Mouse (Mus musculus) gastrocnemius, adult 2 months (tissue): ENCODE measurements at regions not wholly inside any gene's neighbourhood (a gene's known extent, or its start where the extent isn't known, plus 50 kb on each side); places are given as distances from the start of the nearest gene placed in this dataset.
A peak's percentile ranks its signal among the peaks of the same experiment; 100 is the strongest.
"Not testable (repeated sequence)": the region's sequence is repeated elsewhere in the genome, so short reads cannot be mapped to it uniquely, and the experiment has no call there.

Experiments used
- DNase-seq: peaks from one replicate; pipeline ENCODE4 v3.0.0; 2022
- H3K27ac ChIP-seq: fragments of 200-600 bp; 2 replicates; pipeline ENCODE4 v1.8.1; 2022; ENCODE audit warnings: mild to moderate bottlenecking
- H3K4me3 ChIP-seq: fragments of 200-600 bp; 2 replicates; pipeline ENCODE4 v1.8.1; 2022; ENCODE audit warnings: mild to moderate bottlenecking, moderate library complexity
- CTCF ChIP-seq: fragments of 200-600 bp; IDR thresholded peaks from 2 replicates; pipeline ENCODE4 v1.8.1; 2022; ENCODE audit warnings: antibody characterized with exemption, mild to moderate bottlenecking, moderate library complexity
- intact Hi-C: fragments of 180-260 bp; cut with DNase I; formaldehyde crosslinking; loops from one replicate; pipeline ENCODE4 v1.15.1; 2025

GRCm38 (mm10) chr13:102022757-102023156 is 254.7 kb upstream of the Pik3r1 start:
- H3K4me3 ChIP-seq: no peak overlapping the region
- no peak for TF ChIP-seq CTCF
- H3K27ac ChIP-seq: no peak overlapping the region
- DNase-seq: no peak
- intact Hi-C loops: no loop called here

GRCm38 (mm10) chr13:102023624-102024023 is 255.6 kb upstream of the Pik3r1 start:
- no peak for TF ChIP-seq CTCF
- no peak for DNase-seq
- H3K27ac ChIP-seq: no peak overlapping the region
- H3K4me3 ChIP-seq: no peak overlapping the region
- intact Hi-C loops: no loop called here

- DNase-seq: no peak
- TF ChIP-seq CTCF: no peak
- Histone ChIP-seq H3K4me3 (no peak overlapping the region), H3K27ac (no peak overlapping the region)
- intact Hi-C loops: no loop called here
Measured at GRCm38 (mm10) chr13:102025138-102025537, 257.1 kb upstream of the Pik3r1 start.

- H3K27ac ChIP-seq, H3K4me3 ChIP-seq, intact Hi-C loops, DNase-seq: not testable (repeated sequence)
Measured at GRCm38 (mm10) chr13:102025547-102025946, 257.5 kb upstream of the Pik3r1 start.

GRCm38 (mm10) chr13:102031416-102031815 is 263.4 kb upstream of the Pik3r1 start:
- DNase-seq: peak; percentile 33
- intact Hi-C loops: no loop called here
- TF ChIP-seq CTCF: no peak
- Histone ChIP-seq H3K4me3 (no peak overlapping the region), H3K27ac (peak overlapping the region; percentile 57)

GRCm38 (mm10) chr13:102034484-102034883 is 266.5 kb upstream of the Pik3r1 start:
- intact Hi-C loops: no loop called here
- no peak overlapping the region for H3K27ac ChIP-seq
- H3K4me3 ChIP-seq: no peak overlapping the region

GRCm38 (mm10) chr13:102036001-102036400 is 268.0 kb upstream of the Pik3r1 start:
- TF ChIP-seq CTCF: no peak
- no peak overlapping the region for H3K4me3 ChIP-seq
- no peak overlapping the region for H3K27ac ChIP-seq
- intact Hi-C loops: no loop called here
- DNase-seq: no peak

More at GRCm38 (mm10) chr13:102034484-102034883, 266.5 kb upstream of the Pik3r1 start:
- TF ChIP-seq CTCF: no peak
- no peak for DNase-seq

- no peak for DNase-seq
- Histone ChIP-seq H3K4me3 (no peak overlapping the region), H3K27ac (no peak overlapping the region)
- TF ChIP-seq CTCF: no peak
- intact Hi-C loops: no loop called here
Measured at GRCm38 (mm10) chr13:102036819-102037624, 269.0 kb upstream of the Pik3r1 start.

- intact Hi-C loops: no loop called here
- Histone ChIP-seq H3K27ac (no peak overlapping the region), H3K4me3 (no peak overlapping the region)
- TF ChIP-seq CTCF: no peak
- no peak for DNase-seq
Measured at GRCm38 (mm10) chr13:102060213-102060612, 292.2 kb upstream of the Pik3r1 start.

GRCm38 (mm10) chr13:102064590-102065273 is 296.7 kb upstream of the Pik3r1 start:
- no peak for TF ChIP-seq CTCF
- intact Hi-C loops: no loop called here
- H3K4me3 ChIP-seq: no peak overlapping the region
- no peak overlapping the region for H3K27ac ChIP-seq
- peak; percentile 37 for DNase-seq

- TF ChIP-seq CTCF: no peak
- Histone ChIP-seq H3K27ac (no peak overlapping the region), H3K4me3 (no peak overlapping the region)
- intact Hi-C loops: no loop called here
- DNase-seq: no peak
Measured at GRCm38 (mm10) chr13:102065274-102065640, 297.2 kb upstream of the Pik3r1 start.

GRCm38 (mm10) chr13:102065796-102066195 is 297.8 kb upstream of the Pik3r1 start:
- Histone ChIP-seq H3K27ac (no peak overlapping the region), H3K4me3 (no peak overlapping the region)
- intact Hi-C loops: no loop called here
- TF ChIP-seq CTCF: no peak
- DNase-seq: no peak

GRCm38 (mm10) chr13:102070740-102071139 is 302.7 kb upstream of the Pik3r1 start:
- no peak for TF ChIP-seq CTCF
- intact Hi-C loops: no loop called here

More at GRCm38 (mm10) chr13:102070740-102071139, 302.7 kb upstream of the Pik3r1 start:
- Histone ChIP-seq H3K4me3 (no peak overlapping the region), H3K27ac (peak overlapping the region; percentile 64)
- DNase-seq: no peak
